Mouse (Mus musculus) brain, adult 2 months (tissue): ENCODE data around the gene Rfxank.

Source experiments
- DNase-seq: peaks from one replicate; pipeline ENCODE4 v3.0.0; 2011; ENCODE audit warnings: low read depth, low spot score

Rfxank gene

DNA sequence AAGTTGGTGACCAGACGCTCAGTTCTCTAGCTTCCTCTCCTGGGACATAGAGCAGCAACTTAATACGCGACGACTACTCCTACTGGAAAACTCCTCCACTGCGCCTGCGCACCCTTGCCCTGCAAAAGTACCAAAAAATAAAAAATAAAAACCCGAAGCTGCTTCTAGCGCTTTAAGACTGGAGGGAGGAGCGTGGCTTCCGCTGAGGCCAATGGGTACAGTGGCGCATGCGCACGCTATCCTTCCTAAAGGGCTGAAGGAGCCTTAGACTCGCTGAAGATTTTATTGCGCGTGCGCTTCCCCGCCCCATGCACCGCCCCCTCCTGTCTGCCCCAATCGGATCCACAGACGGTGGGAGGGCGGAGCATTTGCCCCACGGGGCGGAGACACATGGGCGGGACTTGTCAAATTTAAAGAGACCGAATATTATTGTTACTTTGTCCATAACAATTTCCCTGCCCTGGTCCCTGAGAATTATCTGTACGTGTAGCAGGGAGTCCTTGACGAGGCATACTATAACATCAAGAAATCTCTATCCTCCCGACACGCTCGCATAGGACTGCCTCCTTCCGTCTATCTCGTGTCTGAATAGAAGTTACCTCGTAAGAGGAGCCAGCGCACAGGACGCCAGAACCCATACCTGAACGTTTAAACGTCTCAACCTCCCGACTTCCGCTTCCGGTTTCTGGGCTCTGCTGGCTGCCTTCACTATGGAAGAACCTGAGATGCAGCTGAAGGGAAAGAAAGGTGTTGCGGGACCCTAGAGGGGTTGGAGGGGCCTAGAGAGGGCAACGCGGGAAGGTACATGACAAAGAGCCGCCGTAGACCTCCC lies at the start of gene Rfxank, which contains the start of the genes Borcs8 and Mef2b:
Gene Rfxank, minus strand, starts transcription at position 129 of the 832 bp plus-strand sequence.
Gene Borcs8, plus strand, starts transcription at position 474 of the 832 bp plus-strand sequence.
Gene Mef2b, plus strand, starts transcription at position 686 of the 832 bp plus-strand sequence.
- DNase-seq, result peak; percentile 100

GRCm38 (mm10) chr8:70188707-70189106 lies 49.8 kb upstream of the Rfxank start:
- no peak for DNase-seq

DNA sequence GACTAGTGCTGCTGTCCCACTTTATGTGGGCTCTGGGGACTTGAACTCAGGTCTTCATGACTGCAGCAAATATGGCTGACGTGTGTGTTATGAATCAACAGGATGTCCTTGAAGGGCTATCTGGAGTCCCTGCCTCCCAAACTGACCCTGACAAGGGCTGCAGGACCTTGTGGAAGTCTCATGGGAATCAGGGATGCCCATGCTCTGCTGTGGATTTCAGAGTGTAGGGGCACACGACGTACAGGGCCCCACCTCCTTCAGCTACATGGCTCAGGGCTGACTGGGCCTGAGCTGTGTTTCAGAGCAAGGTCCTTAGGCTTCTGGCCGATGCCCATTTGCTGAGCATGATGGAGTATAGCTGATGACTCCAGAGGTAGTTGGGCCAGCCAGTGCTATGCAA lies 44.2 kb upstream of the Rfxank start:
- no peak for DNase-seq

DNA sequence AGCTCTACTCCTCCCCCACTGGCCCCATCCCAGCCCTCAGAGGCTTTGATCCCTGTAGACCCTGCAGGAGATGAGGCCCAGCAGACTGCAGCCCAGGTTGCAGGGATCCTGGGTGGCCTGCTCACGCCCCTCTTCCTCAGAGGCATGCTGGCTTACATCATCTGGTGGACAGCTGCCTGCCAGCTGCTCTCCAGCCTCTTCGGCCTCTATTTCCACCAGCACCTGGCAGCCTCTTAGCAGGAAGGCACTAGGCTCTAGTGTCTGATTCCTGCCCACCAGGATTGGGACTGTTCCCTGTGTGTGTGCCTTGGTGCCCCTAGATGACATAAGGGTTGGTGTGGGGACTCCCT lies 42.9 kb upstream of the Rfxank start:
- no peak for DNase-seq

GRCm38 (mm10) chr8:70181212-70181902 lies 42.4 kb upstream of the Rfxank start:
- no peak for DNase-seq

DNA sequence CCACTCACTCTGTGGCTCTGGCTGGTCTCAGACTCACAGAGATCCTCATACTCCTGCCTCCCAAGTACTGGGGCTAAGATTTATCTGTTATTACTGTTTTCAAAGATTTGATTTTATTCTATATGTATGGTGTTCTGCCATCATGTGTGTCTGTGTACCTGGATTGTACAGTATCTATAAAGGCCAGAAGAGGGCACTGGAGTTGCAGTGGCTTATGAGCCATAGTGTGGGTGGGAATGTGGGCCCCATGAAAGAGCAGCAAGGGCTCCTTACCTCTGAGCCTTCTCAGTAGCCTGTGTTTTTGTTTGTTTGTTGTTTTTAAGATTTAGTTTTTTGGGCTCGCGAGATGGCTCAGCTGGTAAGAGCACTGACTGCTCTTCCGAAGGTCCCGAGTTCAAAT lies 40.1 kb upstream of the Rfxank start:
- DNase-seq, result peak; percentile 44

GRCm38 (mm10) chr8:70178231-70178630 lies 39.3 kb upstream of the Rfxank start:
- DNase-seq, result no peak

DNA sequence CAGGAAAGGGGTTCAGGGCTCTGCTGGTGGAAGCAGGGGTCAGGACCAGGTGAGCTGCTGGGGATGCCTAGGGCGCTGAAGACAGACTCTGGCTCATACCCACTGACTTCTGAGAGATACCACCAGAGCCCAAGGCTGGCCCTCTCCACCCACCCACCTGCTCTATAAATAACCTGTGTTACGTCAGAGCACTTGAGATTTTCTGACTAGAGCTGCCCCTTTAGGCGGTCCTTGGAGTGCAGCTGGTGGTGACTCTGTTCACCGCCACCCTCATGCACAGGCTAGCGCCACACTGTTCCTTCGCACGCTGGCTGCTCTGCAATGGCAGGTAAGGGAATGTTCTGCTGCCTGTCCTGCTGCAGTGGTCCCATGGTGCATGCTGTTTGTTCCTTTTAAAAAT lies 35.1 kb upstream of the Rfxank start:
- DNase-seq, result peak; percentile 65

DNA sequence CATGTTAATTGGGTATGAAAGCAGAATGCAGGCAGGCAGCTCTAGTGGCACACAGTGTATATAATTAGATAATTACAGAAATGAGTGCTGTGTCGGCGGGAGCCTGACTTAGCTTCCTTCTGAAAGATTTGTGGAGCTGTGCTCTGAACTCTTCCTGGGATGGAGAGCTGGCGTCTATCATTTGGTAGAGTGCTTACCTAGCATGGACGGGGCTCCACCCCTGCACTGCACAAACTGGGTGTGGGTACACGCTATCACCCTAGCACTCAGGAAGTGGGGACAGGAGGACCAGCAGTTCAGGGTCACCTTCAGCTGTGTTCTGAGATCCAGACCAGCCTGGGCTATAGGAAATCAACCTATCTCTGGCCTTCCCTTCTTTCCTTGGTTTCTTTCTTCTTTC lies 34.4 kb upstream of the Rfxank start:
- DNase-seq, result no peak

DNA sequence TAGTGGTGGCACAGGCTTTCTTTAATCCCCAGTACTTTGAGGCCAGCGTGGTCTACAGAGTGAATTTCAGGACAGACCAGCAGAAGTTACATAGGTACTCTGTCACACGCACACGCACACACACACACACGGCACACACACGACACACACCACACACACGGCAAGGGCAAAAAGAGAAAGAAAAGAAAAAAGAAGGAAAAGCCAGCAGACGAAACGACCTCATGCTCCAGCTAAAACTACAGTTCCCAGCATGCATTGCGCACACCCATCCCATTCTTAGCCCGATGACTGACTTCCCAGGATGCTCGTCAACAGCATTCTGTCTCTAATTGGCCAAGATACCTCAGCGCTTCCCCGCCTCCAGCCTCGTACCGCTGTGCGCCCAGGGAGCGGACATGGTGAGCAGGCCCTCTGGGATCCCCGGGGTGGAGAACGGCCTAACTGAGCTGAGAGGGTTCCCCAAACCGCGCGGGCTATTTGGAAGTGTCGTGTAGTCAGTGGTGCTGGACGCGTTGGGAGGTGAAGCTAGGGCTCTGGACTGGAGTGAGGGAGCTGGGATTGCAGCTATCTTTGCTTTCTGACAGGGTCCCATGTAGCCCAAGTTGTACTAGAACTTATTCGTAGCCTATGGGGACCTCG lies 33.2 kb upstream of the Rfxank start, which contains the start of gene Tmem161a:
Gene Tmem161a, plus strand, starts transcription at position 314 of the 639 bp plus-strand sequence.
- peak; percentile 99 for DNase-seq

DNA sequence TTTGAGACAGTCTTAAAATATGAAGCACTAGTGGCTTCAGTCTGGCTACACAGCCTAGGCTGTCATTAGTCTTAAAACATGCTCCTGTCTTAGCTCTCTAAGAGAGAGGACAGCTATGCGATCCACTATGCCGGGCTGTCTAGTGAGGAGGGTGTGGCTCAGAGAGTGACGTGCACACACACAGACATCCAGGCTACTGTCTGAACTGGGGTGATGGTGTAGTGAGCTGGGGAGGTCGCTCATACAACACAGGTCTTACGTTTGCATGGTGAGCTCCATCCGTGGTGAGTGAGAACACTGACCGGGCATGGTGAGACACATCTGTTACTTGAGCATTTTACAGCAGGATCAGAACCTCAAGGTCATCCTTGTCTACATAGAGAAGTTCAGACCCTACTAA lies 32.3 kb upstream of the Rfxank start:
- DNase-seq, result no peak

GRCm38 (mm10) chr8:70170748-70171147 lies 31.8 kb upstream of the Rfxank start:
- DNase-seq, result no peak

DNA sequence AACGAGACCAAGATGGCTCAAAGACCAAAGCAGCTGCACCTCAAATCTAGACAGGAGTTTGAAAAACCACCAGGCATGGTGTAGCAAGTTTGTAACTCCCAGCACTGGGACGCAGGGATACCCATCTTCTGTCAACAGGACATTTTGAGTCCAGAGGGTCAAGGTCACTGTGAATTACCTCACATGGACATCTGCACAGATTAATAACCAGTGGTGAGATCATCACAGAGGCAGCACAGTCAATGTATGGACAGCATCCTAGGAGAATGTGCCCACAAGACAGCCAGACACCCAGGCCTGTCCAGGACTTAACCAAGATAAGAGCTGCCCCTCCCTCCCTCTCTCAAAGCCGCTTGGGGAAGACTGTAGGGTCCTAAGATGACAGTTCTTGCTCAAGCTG lies 31.2 kb upstream of the Rfxank start:
- no peak for DNase-seq

DNA sequence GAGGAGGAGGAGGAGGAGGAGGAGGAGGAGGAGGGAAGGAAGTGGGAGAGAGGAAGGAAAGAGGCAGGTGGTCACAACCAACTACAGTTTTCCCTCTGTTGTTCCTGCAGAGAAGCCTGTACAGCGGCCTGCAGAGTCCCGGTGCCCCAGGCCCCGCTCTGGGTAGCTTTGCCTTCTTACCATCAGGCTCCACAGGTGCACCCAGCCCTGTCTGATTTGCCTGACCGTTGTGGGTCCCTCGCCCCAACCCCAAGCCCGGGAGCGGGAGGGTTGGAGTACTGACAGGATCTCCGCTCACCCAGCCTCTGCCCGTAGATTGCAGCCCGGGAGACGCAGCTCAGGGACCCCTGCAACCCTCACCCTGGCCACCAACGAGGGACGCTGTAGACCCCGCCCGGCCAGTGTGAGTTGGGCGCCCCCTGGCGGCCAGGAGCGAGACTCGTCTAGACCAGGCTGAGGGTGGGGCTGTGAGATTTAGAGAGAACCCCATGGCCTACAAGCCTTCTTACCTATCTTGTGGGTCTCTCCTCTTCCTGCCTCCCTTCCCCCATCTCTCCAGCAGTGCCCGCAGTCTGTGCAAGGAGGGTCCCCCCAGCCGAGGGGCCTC lies 27.7 kb upstream of the Rfxank start:
- DNase-seq, result peak; percentile 57

DNA sequence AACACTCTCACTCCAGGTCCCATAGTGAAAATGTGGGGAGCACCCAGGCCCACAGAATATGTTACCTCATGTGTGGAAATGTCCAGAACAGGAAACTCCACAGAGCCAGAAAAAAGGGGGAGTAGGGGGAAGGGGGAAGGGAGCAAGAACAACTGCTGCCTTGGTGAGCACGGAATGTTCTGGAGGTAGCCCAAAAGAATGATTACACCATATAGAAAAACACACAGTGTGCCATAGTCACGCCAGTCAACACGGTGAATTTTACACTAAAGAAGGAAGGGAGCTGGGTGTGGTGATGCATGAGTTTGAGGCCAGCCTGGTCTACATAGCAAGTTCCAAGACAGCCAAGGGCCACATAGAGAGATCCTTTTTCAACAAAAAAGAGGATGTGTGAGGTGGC lies 24.4 kb upstream of the Rfxank start:
- DNase-seq, result no peak

DNA sequence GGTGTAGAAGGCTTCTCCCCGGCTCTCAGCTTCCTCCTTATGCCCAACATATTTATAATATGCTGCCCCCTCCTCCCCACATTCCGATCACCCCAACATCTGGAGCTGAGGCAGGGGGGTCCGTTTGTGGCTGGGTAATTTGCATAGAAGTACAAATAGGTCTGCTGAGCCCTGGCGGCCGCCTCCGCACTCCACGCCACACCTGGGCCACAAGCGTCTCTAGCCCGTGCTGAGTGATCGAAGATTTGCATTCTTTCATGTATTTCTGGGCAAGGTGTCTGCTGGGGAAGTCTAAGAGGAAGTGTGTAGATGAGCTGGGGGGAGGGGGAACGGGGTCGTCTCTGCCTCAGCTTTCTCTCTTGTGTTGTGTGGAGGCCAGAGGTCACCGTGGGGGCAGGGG lies 21.1 kb upstream of the Rfxank start:
- no peak for DNase-seq

GRCm38 (mm10) chr8:70159211-70159610 lies 20.3 kb upstream of the Rfxank start:
- DNase-seq, result no peak

DNA sequence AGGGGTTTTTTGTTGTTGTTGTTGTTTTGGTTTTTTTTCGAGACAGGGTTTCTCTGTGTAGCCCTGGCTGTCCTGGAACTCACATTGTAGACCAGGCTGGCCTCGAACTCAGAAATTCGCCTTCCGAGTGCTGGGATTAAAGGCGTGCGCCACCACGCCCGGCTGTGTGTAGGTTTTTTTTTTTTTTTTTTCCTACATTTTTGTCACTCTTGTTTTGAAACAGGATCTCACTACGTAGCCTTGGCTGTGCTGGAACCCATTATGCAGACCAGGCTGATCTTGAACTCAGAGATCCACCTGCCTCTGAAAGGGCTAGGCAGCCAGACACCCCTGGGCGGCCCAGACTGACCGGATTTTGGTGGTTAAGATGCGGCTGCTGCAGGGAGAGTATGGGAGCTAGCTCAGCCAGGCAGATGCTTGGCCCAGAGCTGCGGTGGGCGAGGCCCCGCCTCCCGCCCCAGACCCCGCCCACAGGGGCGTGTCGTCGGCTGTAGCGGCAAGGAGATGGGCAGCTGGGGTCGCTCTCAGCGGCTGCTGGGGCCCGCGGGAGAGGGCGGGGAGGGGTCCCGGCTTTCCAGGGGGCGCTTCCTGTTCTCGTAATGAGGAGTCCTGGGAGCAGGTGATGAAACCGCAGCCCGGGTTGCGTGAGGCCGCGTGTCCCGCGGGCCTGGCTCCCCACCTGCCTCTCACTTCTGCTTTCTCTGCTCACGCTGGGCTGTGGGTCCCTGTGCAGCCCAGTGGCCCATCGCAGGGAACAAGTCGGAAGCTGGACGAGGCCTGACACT lies 19.3 kb upstream of the Rfxank start:
- peak; percentile 79 for DNase-seq

DNA sequence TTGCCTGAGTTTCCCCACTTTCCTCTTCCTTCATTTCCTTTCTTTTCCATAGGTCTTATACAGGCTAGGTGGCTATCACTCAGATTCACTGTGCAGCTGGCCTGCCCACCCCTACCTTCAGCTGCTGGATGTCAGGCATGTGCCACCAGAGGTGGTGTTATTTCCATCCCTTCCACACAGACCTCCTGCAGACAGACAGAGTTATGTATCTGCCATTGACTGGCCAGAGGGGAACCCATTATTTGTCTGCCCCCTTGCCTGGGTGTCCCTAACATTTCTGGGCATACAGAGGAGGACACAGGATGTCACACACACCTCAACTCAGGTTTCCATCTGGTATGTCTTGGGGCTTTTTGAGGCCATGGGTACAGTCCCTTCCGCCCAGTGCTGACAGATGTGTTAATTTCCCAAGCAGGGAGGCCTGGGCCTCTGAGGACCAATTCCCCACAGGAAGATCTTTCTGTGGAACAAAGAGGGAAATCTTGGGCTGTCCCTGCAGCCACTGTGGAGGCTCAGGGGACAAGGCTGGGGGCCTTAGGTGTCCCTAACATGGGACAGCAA lies 18.4 kb upstream of the Rfxank start:
- DNase-seq, result no peak

DNA sequence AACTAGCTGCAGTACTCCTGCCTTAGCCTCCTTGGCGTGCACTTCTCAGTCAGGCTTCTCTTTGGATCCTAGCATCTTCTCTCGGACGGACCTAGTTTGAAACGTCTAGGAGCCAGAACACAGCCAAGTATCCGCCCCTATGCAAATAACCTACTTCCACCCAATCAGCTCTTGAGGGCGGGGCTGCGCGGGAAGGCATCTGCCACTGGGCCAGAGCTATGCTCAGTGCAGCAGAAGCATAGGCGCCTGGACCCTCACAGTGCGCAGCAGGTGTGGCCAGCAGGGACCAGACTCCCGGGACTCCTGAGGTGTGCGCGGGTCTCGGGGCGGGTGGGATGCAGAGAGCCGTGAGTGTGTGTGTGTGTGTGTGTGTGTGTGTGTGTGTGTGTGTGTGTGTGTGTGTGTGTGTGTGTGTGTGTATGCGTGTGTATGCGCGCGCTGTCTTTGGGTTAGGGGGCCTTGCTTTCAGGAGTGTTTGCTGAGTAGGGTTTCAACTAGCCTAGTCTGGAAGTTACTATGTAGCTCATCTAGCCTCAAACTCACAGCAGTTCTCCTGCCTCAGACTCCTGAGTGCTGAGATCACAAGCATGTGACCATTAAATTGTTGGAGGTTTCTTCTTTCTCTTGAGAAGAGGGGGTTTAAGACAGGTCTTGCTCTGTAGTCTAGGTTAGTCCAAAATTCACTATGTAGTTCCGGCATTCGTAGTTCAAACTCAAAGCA lies 13.7 kb upstream of the Rfxank start:
- peak; percentile 76 for DNase-seq
